8 mouse cellular contexts compared by ENCODE assay signal in the genomic region with DNA sequence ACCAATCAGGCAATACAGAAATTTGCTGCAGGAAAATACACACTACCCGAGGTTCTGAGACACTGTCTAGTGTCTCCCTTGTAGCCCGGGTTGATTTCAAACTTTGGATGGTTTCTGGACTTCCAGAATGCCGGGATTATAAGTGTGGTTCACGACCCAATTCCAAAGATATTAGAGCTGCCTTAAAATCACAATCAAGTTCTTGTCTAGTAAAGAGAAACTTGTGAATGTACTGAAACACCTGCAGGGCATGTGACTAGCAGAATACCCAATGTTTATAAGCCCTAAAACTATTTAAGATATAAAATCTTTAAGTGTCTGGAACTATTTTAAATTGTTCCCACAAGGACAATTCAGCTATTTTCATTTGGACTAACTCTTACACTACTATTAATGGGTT. TPM values are rescaled to one million over a fixed set of nuclear protein-coding genes. Genes with fewer than 3 reads are reported as not detected.
DNase-seq lines count a peak whose midpoint lies in the region; ATAC-seq and TF ChIP-seq lines count a peak whose summit lies in the region.

No protein-coding gene starts in this region.

- no peak for TF ChIP-seq CTCF in bone marrow, adult 2 months (IDR thresholded peaks at IDR 0.05; ENCODE audit: control insufficient read depth, insufficient read depth, low read length)
- no peak for TF ChIP-seq CTCF in midbrain, postnatal 0 days (IDR thresholded peaks at IDR 0.05)

- H3K9ac ChIP-seq in kidney, embryonic 15.5 days = no peak overlapping the region
- H3K9ac ChIP-seq in hindbrain, embryonic 16.5 days (ENCODE audit: low read depth, low read length) = no peak overlapping the region; the same call in 1 of the 2 replicates
- 0 out of 2 replicates have a peak overlapping the region, but pooled peaks have one; percentile 94 for H3K9ac ChIP-seq in midbrain, postnatal 0 days (replicated peaks; ENCODE audit: low read length, poor library complexity, severe bottlenecking)

- ATAC-seq in kidney, embryonic 15.5 days (replicated peaks; ENCODE audit: low FRiP score) = no peak
- ATAC-seq in hindbrain, embryonic 16.5 days = no peak
- ATAC-seq in midbrain, postnatal 0 days (ENCODE audit: low FRiP score) = no peak
- ATAC-seq in granulocyte monocyte progenitor cell, adult 5-6 weeks (replicated peaks; ENCODE audit: poor library complexity, severe bottlenecking) = no peak

- H3K27ac ChIP-seq in kidney, embryonic 15.5 days = no peak overlapping the region
- H3K27ac ChIP-seq in bone marrow, adult 2 months (ENCODE audit: control insufficient read depth, insufficient read depth, low read depth, low read length, poor library complexity) = no peak overlapping the region
- no peak overlapping the region for H3K27ac ChIP-seq in hindbrain, embryonic 16.5 days (ENCODE audit: low read depth, low read length)
- H3K27ac ChIP-seq in midbrain, postnatal 0 days (ENCODE audit: low read depth, low read length) = no peak overlapping the region

- no peaks in the 10 kb centered on the region for H3K27me3 ChIP-seq in kidney, embryonic 15.5 days
- H3K27me3 ChIP-seq in hindbrain, embryonic 16.5 days (replicated peaks; ENCODE audit: control insufficient read depth, insufficient read depth, low read length) = no peaks in the 10 kb centered on the region
- H3K27me3 ChIP-seq in midbrain, postnatal 0 days (ENCODE audit: insufficient read depth, low read length) = no peaks in the 10 kb centered on the region

- H3K4me2 ChIP-seq in kidney, embryonic 15.5 days = peak overlapping the region; percentile 79
- H3K4me2 ChIP-seq in hindbrain, embryonic 16.5 days (ENCODE audit: low read length) = peak overlapping the region; percentile 73
- peak overlapping the region; percentile 66 for H3K4me2 ChIP-seq in midbrain, postnatal 0 days (ENCODE audit: low read depth, low read length, poor library complexity, severe bottlenecking)

- H3K36me3 ChIP-seq in kidney, embryonic 15.5 days = no peaks in the 10 kb centered on the region
- no peaks in the 10 kb centered on the region for H3K36me3 ChIP-seq in hindbrain, embryonic 16.5 days (ENCODE audit: control insufficient read depth, insufficient read depth, low read length)
- H3K36me3 ChIP-seq in midbrain, postnatal 0 days (ENCODE audit: insufficient read depth, low read length) = no peaks in the 10 kb centered on the region

- 6% methylated on average over 4 of the region's 4 CpGs for WGBS in kidney, embryonic 15.5 days
- 4% methylated on average over 4 of the region's 4 CpGs for WGBS in bone marrow, adult 2 months
- WGBS in hindbrain, embryonic 16.5 days = 8% methylated on average over 4 of the region's 4 CpGs
- WGBS in midbrain, postnatal 0 days = 11% methylated on average over 4 of the region's 4 CpGs

- no peak for DNase-seq in kidney, postnatal 14 days
- DNase-seq in midbrain, postnatal 0 days (ENCODE audit: low spot score) = no peak
- DNase-seq in layer of hippocampus, postnatal 36 days = no peak
- no peak for DNase-seq in right cerebral cortex, postnatal 10 days (ENCODE audit: low spot score in 2 of 2)

- H3K4me1 ChIP-seq in kidney, embryonic 15.5 days = peaks cover 43% of the 10 kb centered on the region
- peaks cover 8% of the 10 kb centered on the region for H3K4me1 ChIP-seq in bone marrow, adult 2 months (ENCODE audit: control insufficient read depth, insufficient read depth, low read length)
- H3K4me1 ChIP-seq in hindbrain, embryonic 16.5 days (ENCODE audit: control insufficient read depth, insufficient read depth, low read depth, low read length) = peaks cover 31% of the 10 kb centered on the region
- H3K4me1 ChIP-seq in midbrain, postnatal 0 days (ENCODE audit: insufficient read depth, low read length) = peaks cover 30% of the 10 kb centered on the region; the same call in 1 of the 2 replicates

- no peak for TF ChIP-seq POLR2A in bone marrow, adult 2 months (IDR thresholded peaks at IDR 0.05; ENCODE audit: borderline replicate concordance, control insufficient read depth, low read depth, low read length)

- peak overlapping the region; percentile 97 for H3K4me3 ChIP-seq in kidney, embryonic 15.5 days (replicated peaks)
- peak overlapping the region; percentile 78 for H3K4me3 ChIP-seq in bone marrow, adult 2 months (replicated peaks; ENCODE audit: control insufficient read depth, low read depth, low read length)
- H3K4me3 ChIP-seq in hindbrain, embryonic 16.5 days (ENCODE audit: low read length) = peak overlapping the region; percentile 90
- H3K4me3 ChIP-seq in midbrain, postnatal 0 days (ENCODE audit: low read depth, low read length) = peak overlapping the region; percentile 76

- H3K9me3 ChIP-seq in kidney, embryonic 15.5 days (replicated peaks) = no peaks in the 10 kb centered on the region
- no peaks in the 10 kb centered on the region for H3K9me3 ChIP-seq in hindbrain, embryonic 16.5 days (ENCODE audit: control insufficient read depth, low read length)
- H3K9me3 ChIP-seq in midbrain, postnatal 0 days (ENCODE audit: low read length) = no peaks in the 10 kb centered on the region

RNA-seq across cellular contexts. Expression of gene Vapa, which starts 1.6 kb away (rescaled TPM):
- polyA plus RNA-seq in kidney, embryonic 15.5 days (2015; fragmentation: Nextera tagmentation; extraction: Ambion mirVana) = 167 and 186 TPM in 2 replicates
- polyA plus RNA-seq in bone marrow, adult 2 months (2011; ENCODE audit: insufficient read depth, insufficient read length, low replicate concordance, missing spikeins) = 30.7 and 60.4 TPM in 2 replicates
- polyA plus RNA-seq in hindbrain, embryonic 16.5 days (2015; fragmentation: Nextera tagmentation; extraction: Ambion mirVana) = 250 and 257 TPM in 2 replicates
- total RNA-seq in midbrain, postnatal 0 days (2014; rRNA removed) = 124 and 137 TPM in 2 replicates
- polyA plus RNA-seq in midbrain, postnatal 0 days (2015; fragmentation: Nextera tagmentation; extraction: Ambion mirVana) = 299 and 315 TPM in 2 replicates
- total RNA-seq in layer of hippocampus, postnatal 36 days (2021) = 100 to 1,000 TPM; 128 to 144 TPM
- total RNA-seq in granulocyte monocyte progenitor cell, adult 5-6 weeks (2014; fragmentation: Nextera tagmentation) = 131 and 169 TPM in 2 replicates
- 127 and 134 TPM in 2 replicates for total RNA-seq in granulocyte monocyte progenitor cell, adult 5-6 weeks (2017)

RNA-seq across cellular contexts. Expression of gene Txndc2, which starts 30.2 kb away (rescaled TPM):
- not detected in 2 replicates for polyA plus RNA-seq in kidney, embryonic 15.5 days (2015; fragmentation: Nextera tagmentation; extraction: Ambion mirVana)
- polyA plus RNA-seq in bone marrow, adult 2 months (2011; ENCODE audit: insufficient read depth, insufficient read length, low replicate concordance, missing spikeins) = not detected in 2 replicates
- polyA plus RNA-seq in hindbrain, embryonic 16.5 days (2015; fragmentation: Nextera tagmentation; extraction: Ambion mirVana) = 0.11 TPM in 1 of 2 replicates, not detected in the other
- total RNA-seq in midbrain, postnatal 0 days (2014; rRNA removed) = not detected in 2 replicates
- not detected in 2 replicates for polyA plus RNA-seq in midbrain, postnatal 0 days (2015; fragmentation: Nextera tagmentation; extraction: Ambion mirVana)
- total RNA-seq in layer of hippocampus, postnatal 36 days (2021) = not detected
- not detected in 2 replicates for total RNA-seq in granulocyte monocyte progenitor cell, adult 5-6 weeks (2014; fragmentation: Nextera tagmentation)
- total RNA-seq in granulocyte monocyte progenitor cell, adult 5-6 weeks (2017) = not detected in 2 replicates
